ENCODE assay signal across 9 mouse cellular contexts in genomic region chr6:148443726-148444701, GRCm38 (mm10). TPM values are rescaled to one million over a fixed set of nuclear protein-coding genes. Genes with fewer than 3 reads are reported as not detected.
DNase-seq lines count a peak whose midpoint lies in the region; ATAC-seq and TF ChIP-seq lines count a peak whose summit lies in the region.
"Had no signal": no experiment of that assay in that cellular context is flagged by ENCODE, and none has a peak within 500 bp of the region (broad histone marks: within the 10 kb centered on the region; RNA-seq: fewer than 3 reads in every experiment).

TSS of gene Tmtc1 (minus strand) at chr6:148444389.

- WGBS in forebrain, postnatal 0 days = 3% methylated on average over 87 of the region's 99 CpGs
- under 1% methylated on average over 90 of the region's 99 CpGs for WGBS in lung, embryonic 14.5 days

- peak; percentile 72 for ATAC-seq in forebrain, postnatal 0 days
- peak; percentile 81 for ATAC-seq in lung, embryonic 14.5 days (ENCODE audit: insufficient read depth)

- H3K9ac ChIP-seq in forebrain, postnatal 0 days = peak within 1 kb of the TSS; percentile 78
- peak within 1 kb of the TSS; percentile 59 for H3K9ac ChIP-seq in lung, embryonic 14.5 days

- H3K4me3 ChIP-seq in forebrain, postnatal 0 days (ENCODE audit: low read depth, low read length) = peak within 1 kb of the TSS; percentile 75
- H3K4me3 ChIP-seq in lung, embryonic 14.5 days (ENCODE audit: low read depth, low read length) = peak within 1 kb of the TSS; percentile 67

- peaks cover 6% of the 10 kb centered on the region; the same call in 1 of the 2 replicates for H3K4me1 ChIP-seq in forebrain, postnatal 0 days (ENCODE audit: insufficient read depth)
- no peaks in the 10 kb centered on the region for H3K4me1 ChIP-seq in lung, embryonic 14.5 days (ENCODE audit: insufficient read depth)

- peak; percentile 30 to 36 for DNase-seq in B cell, adult 2 months
- DNase-seq in cerebellum, adult 11-12 months = peak; percentile 8
- peak; percentile 65 for DNase-seq in forebrain, postnatal 0 days
- DNase-seq in heart, postnatal 14 days = peak; percentile 83 to 89
- peak; percentile 44 to 70 for DNase-seq in layer of hippocampus, adult 18-20 months (ENCODE audit: low spot score in 2 of 2)
- peak; percentile 74 for DNase-seq in lung, embryonic 14.5 days
- DNase-seq in ovary, postnatal 14 days (ENCODE audit: low spot score) = peak; percentile 62
- peak; percentile 23 for DNase-seq in thymus, postnatal 14 days

- no peaks in the 10 kb centered on the region for H3K9me3 ChIP-seq in forebrain, postnatal 0 days (ENCODE audit: low read length)
- H3K9me3 ChIP-seq in lung, embryonic 14.5 days (ENCODE audit: low read depth, low read length) = no peaks in the 10 kb centered on the region

- intact Hi-C loops in heart, postnatal 14 days (cut with DNase I) = loop anchor here (5.0 to 10.0 kb wide), 3 partner anchors 42 to 197 kb away; no protein-coding TSS in a partner anchor

- H3K36me3 ChIP-seq in forebrain, postnatal 0 days (ENCODE audit: insufficient read depth) = no peaks in the 10 kb centered on the region
- no peaks in the 10 kb centered on the region for H3K36me3 ChIP-seq in lung, embryonic 14.5 days (ENCODE audit: insufficient read depth)

- H3K4me2 ChIP-seq in forebrain, postnatal 0 days (ENCODE audit: low read depth) = peak within 1 kb of the TSS; percentile 93
- peak within 1 kb of the TSS; percentile 96 for H3K4me2 ChIP-seq in lung, embryonic 14.5 days

- no peak; the same call in 1 of the 2 replicates for TF ChIP-seq CTCF in forebrain, postnatal 0 days (IDR thresholded peaks at IDR 0.05; ENCODE audit: low read depth)
- TF ChIP-seq CTCF in lung, embryonic 14.5 days (IDR thresholded peaks at IDR 0.05; ENCODE audit: low read depth) = no peak

- 0 out of 2 replicates have a peak, but pooled peaks cover 3% of the 10 kb centered on the region for H3K27me3 ChIP-seq in forebrain, postnatal 0 days (ENCODE audit: insufficient read depth, low read length)
- peaks cover 39% of the 10 kb centered on the region for H3K27me3 ChIP-seq in lung, embryonic 14.5 days (ENCODE audit: insufficient read depth, low read length)

- H3K27ac ChIP-seq in forebrain, postnatal 0 days (ENCODE audit: low read depth, low read length) = peak within 1 kb of the TSS; percentile 77
- no peak within 1 kb of the TSS for H3K27ac ChIP-seq in lung, embryonic 14.5 days (ENCODE audit: low read depth)

RNA-seq across cellular contexts. Expression of gene Tmtc1, which starts in this region (rescaled TPM):
- 18.9 and 20.5 TPM in 2 replicates for total RNA-seq in forebrain, postnatal 0 days (2014; rRNA removed)
- polyA plus RNA-seq in forebrain, postnatal 0 days (2015; fragmentation: Nextera tagmentation; extraction: Ambion mirVana) = 1.3 and 1.7 TPM in 2 replicates
- 10 to 100 TPM; 43.2 to 55.6 TPM for total RNA-seq in heart, postnatal 14 days (2021)
- total RNA-seq in layer of hippocampus, adult 18-20 months (2021) = 10 to 100 TPM; 35.6 to 38.5 TPM
- polyA plus RNA-seq in lung, embryonic 14.5 days (2014; fragmentation: Nextera tagmentation; extraction: Ambion mirVana) = 3.6 and 4.4 TPM in 2 replicates
- total RNA-seq: MEL had no signal

Comparison
In these comparisons a context has a peak if more than half of its experiments do, and no peak if none do; other contexts are left out.
1. DNase-seq: peak in every context shown above with its lines; median percentile 86 in heart, postnatal 14 days; 74 in lung, embryonic 14.5 days; 65 in forebrain, postnatal 0 days; 62 in ovary, postnatal 14 days; 57 in layer of hippocampus, adult 18-20 months; 33 in B cell, adult 2 months; 23 in thymus, postnatal 14 days; 8 in cerebellum, adult 11-12 months.